Mouse (Mus musculus) ES-Bruce4 (cell line): ENCODE results near the gene Taok3. TPM values are rescaled to one million over a fixed set of nuclear protein-coding genes. Genes with fewer than 3 reads are reported as not detected.
"Not testable (repeated sequence)": the region's sequence is repeated elsewhere in the genome, so short reads cannot be mapped to it uniquely, and the experiment has no call there.

Source experiments
- H3K27ac ChIP-seq: 2 replicates; pipeline ENCODE4 v1.5.1; 2012; ENCODE audit warnings: low read length, inconsistent platforms; ENCODE audit not compliant: insufficient read depth
- H3K27me3 ChIP-seq: 2 replicates; pipeline ENCODE4 v1.6.1; 2012; ENCODE audit warnings: mild to moderate bottlenecking, low read length, inconsistent platforms; ENCODE audit not compliant: control insufficient read depth, poor library complexity, insufficient read depth, severe bottlenecking
- H3K36me3 ChIP-seq: 2 replicates; pipeline ENCODE4 v1.6.1; 2012; ENCODE audit warnings: inconsistent platforms, mild to moderate bottlenecking, low read length, moderate library complexity; ENCODE audit not compliant: control insufficient read depth, poor library complexity, insufficient read depth, severe bottlenecking
- H3K4me1 ChIP-seq: one replicate; pipeline ENCODE4 v1.8.1; 2011; ENCODE audit warnings: low read length; ENCODE audit not compliant: control insufficient read depth, insufficient read depth
- H3K4me3 ChIP-seq: 2 replicates; pipeline ENCODE4 v1.5.1; 2011; ENCODE audit warnings: low read depth, mild to moderate bottlenecking, low read length
- H3K9ac ChIP-seq: 2 replicates; pipeline ENCODE4 v1.6.1; 2012; ENCODE audit warnings: low read depth, mild to moderate bottlenecking, inconsistent platforms; ENCODE audit not compliant: poor library complexity, severe bottlenecking
- H3K9me3 ChIP-seq: replicated peaks from 2 replicates; pipeline ENCODE4 v1.6.1; 2012; ENCODE audit warnings: mild to moderate bottlenecking, low read length, inconsistent platforms; ENCODE audit not compliant: control insufficient read depth, poor library complexity, insufficient read depth, severe bottlenecking
- CTCF ChIP-seq: IDR thresholded peaks from one replicate; pipeline ENCODE4 v1.8.1; 2011; ENCODE audit warnings: low read depth, low read length
- EP300 ChIP-seq: IDR thresholded peaks from 2 replicates; pipeline ENCODE4 v1.6.1; 2011; ENCODE audit warnings: low read depth, low read length; ENCODE audit not compliant: insufficient read depth
- POLR2A ChIP-seq: IDR thresholded peaks from one replicate; pipeline ENCODE4 v1.8.1; 2011; ENCODE audit warnings: low read length; ENCODE audit not compliant: insufficient read depth
- polyA plus RNA-seq: library from polyadenylated mRNA; stranded (reverse); fragments of >200 nt; gene quantifications from 2 replicates; pipeline ENCODE4 v1.2.4, GENCODE M21; 2011; ENCODE audit warnings: low read depth; ENCODE audit not compliant: missing spikeins, insufficient read depth, insufficient read length

Gene Taok3
- polyA plus RNA-seq, 1 experiment = 27.3 TPM

GRCm38 (mm10) chr5:117286831-117287822, 167.2 kb downstream of the Taok3 start, which contains the start of gene Pebp1:
TSS of gene Pebp1 (minus strand) at chr5:117287625.
- Histone ChIP-seq H3K9me3 (no peaks in the 10 kb centered on the region), H3K27ac (no peak within 1 kb of the TSS), H3K9ac (peak within 1 kb of the TSS; percentile 84), H3K36me3 (peaks cover 18% of the 10 kb centered on the region), H3K27me3 (no peaks in the 10 kb centered on the region), H3K4me1 (no peaks in the 10 kb centered on the region), H3K4me3 (peak within 1 kb of the TSS; percentile 99)
- peak; percentile 61 for TF ChIP-seq POLR2A
- no peak for TF ChIP-seq CTCF

GRCm38 (mm10) chr5:117289646-117290045, 169.7 kb downstream of the Taok3 start:
- no peak for TF ChIP-seq EP300
- no peak for TF ChIP-seq POLR2A
- no peak for TF ChIP-seq CTCF
- H3K27me3 ChIP-seq = no peaks in the 10 kb centered on the region
- no peak overlapping the region for H3K4me3 ChIP-seq
- peaks cover 9% of the 10 kb centered on the region for H3K36me3 ChIP-seq
- H3K9ac ChIP-seq = no peak overlapping the region
- no peak overlapping the region for H3K27ac ChIP-seq
- H3K4me1 ChIP-seq = no peaks in the 10 kb centered on the region
- no peaks in the 10 kb centered on the region for H3K9me3 ChIP-seq

GRCm38 (mm10) chr5:117290081-117290480, 170.2 kb downstream of the Taok3 start:
- Histone ChIP-seq H3K9ac (no peak overlapping the region), H3K27me3 (no peaks in the 10 kb centered on the region), H3K9me3 (peaks cover under 1% of the 10 kb centered on the region; the same call in 1 of the 2 replicates), H3K4me1 (no peaks in the 10 kb centered on the region), H3K4me3 (no peak overlapping the region), H3K36me3 (peaks cover 5% of the 10 kb centered on the region), H3K27ac (no peak overlapping the region)
- TF ChIP-seq EP300 = no peak

GRCm38 (mm10) chr5:117291312-117291711, 171.4 kb downstream of the Taok3 start:
- Histone ChIP-seq H3K4me3 (no peak overlapping the region), H3K9me3 (peaks cover 3% of the 10 kb centered on the region; the same call in 1 of the 2 replicates), H3K4me1 (no peaks in the 10 kb centered on the region), H3K27me3 (no peaks in the 10 kb centered on the region), H3K36me3 (no peaks in the 10 kb centered on the region), H3K9ac (no peak overlapping the region), H3K27ac (no peak overlapping the region)
- TF ChIP-seq CTCF (peak; percentile 48), POLR2A (no peak)

- H3K36me3 ChIP-seq = no peaks in the 10 kb centered on the region
- peak overlapping the region; percentile 29; the same call in 1 of the 2 replicates for H3K4me3 ChIP-seq
- H3K9me3 ChIP-seq = peaks cover 3% of the 10 kb centered on the region; the same call in 1 of the 2 replicates
- no peak overlapping the region; the same call in 1 of the 2 replicates for H3K27ac ChIP-seq
- H3K4me1 ChIP-seq = no peaks in the 10 kb centered on the region
- TF ChIP-seq CTCF = no peak
- no peak for TF ChIP-seq EP300
- TF ChIP-seq POLR2A = no peak
- no peak overlapping the region for H3K9ac ChIP-seq
- H3K27me3 ChIP-seq = no peaks in the 10 kb centered on the region
Observed at GRCm38 (mm10) chr5:117292547-117292946, 172.6 kb downstream of the Taok3 start.

GRCm38 (mm10) chr5:117293776-117294175, 173.8 kb downstream of the Taok3 start:
- H3K27ac ChIP-seq, H3K9me3 ChIP-seq, H3K36me3 ChIP-seq, H3K4me1 ChIP-seq, H3K27me3 ChIP-seq, H3K9ac ChIP-seq, H3K4me3 ChIP-seq: not testable (repeated sequence)
